Mouse (Mus musculus) gastrocnemius, adult 18-20 months (tissue): ENCODE measurements around the gene Coa6. TPM values are rescaled to one million over a fixed set of nuclear protein-coding genes. Genes with fewer than 3 reads are reported as not detected.
"Not testable (repeated sequence)": the region's sequence is repeated elsewhere in the genome, so short reads cannot be mapped to it uniquely, and the experiment has no call there.

Experiments used
- DNase-seq: peaks from one replicate; pipeline ENCODE4 v3.0.0; 2021; ENCODE audit warnings: low spot score
- long read RNA-seq, 2 experiments: library from polyadenylated mRNA; stranded (forward); transcript quantifications; one replicate each; pipeline ENCODE4 v2.0.0; 2021
- total RNA-seq, 2 experiments: library from RNA; stranded (reverse); gene quantifications; 2 replicates each; pipeline ENCODE4 v1.2.3; 2021

Coa6 gene
- total RNA-seq: 10 to 100 TPM; 20.8 to 23.0 TPM
- long read RNA-seq, experiment 1, transcript Coa6-201 (2 exons, 747 nt): major isoform, 23 of 23 reads
- long read RNA-seq, experiment 1, partial matches to known transcripts: 0 of 23 reads
- long read RNA-seq, experiment 1, other reads (novel, unspliced or antisense): 0 of 23 reads
- long read RNA-seq, experiment 2, transcript Coa6-201 (2 exons, 747 nt): major isoform, 18 of 18 reads
- long read RNA-seq, experiment 2, partial matches to known transcripts: 0 of 18 reads
- long read RNA-seq, experiment 2, other reads (novel, unspliced or antisense): 0 of 18 reads

GRCm38 (mm10) chr8:126422174-126422919, at the start of gene Coa6:
Gene Coa6 (plus strand): TSS chr8:126422515.
- peak; percentile 99 for DNase-seq

- no peak for DNase-seq
Measured at GRCm38 (mm10) chr8:126379580-126379979, 42.7 kb upstream of the Coa6 start.

DNA sequence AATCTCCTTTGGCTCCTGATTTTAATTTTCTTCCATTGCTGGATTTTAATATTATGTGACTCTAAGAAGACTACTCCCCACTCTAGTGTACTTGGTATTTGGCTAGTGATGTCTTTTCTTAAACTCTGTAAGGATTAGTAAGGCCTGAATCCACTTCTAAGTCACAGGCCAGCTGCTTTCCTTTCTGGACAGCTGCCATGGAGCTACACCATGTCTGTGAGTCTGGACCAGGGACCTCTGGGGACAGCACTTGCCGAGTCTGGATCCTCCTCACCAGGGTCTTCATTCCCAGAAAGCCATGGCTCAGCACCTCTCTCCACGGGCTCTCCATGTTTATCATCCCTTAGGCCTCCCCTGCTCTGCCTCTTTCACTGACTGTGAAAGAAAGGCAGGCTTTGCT, 42.2 kb upstream of the Coa6 start:
- DNase-seq: no peak

GRCm38 (mm10) chr8:126381299-126381698, 41.0 kb upstream of the Coa6 start:
- no peak for DNase-seq

DNA sequence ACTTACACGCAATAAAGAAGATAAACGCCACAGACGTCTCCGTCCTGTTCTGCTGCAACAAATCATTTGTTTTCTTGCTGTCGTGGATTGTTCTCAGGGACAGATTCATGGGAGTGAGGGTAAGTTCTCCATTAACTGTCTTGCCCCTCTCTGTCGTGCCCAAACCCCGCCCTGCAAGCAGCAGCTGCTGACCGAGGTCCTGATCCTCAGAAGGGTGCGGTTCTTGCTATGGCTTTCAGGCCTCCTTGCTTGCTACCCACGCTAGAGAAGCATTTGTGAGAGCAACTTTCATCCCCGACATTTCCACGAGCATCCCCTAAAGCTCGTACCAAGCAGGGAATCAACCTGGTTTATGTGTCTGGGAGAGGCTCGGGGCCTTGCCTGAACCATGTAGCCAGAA, 40.1 kb upstream of the Coa6 start:
- DNase-seq: no peak

GRCm38 (mm10) chr8:126382749-126383148, 39.6 kb upstream of the Coa6 start:
- DNase-seq: no peak

DNA sequence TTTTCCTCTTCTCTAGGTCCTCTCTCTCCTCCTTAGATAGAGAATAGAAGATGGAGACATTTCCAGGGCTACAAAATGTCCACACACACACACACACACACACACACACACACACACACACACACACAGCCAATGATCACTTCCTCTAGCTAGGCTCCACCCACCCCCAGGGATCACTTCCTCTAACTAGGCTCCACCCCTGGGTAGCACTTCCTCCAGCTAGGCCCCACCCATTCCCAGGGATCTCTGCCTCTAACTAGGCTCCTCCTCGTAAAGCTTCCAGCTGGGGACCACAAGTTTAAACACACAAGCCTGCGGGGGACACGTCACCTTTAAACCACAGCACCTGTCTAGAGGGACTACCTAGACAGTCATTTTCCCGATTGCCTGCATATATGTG, 34.7 kb upstream of the Coa6 start:
- DNase-seq: no peak

- no peak for DNase-seq
Measured at GRCm38 (mm10) chr8:126391541-126391940, 30.8 kb upstream of the Coa6 start.

- no peak for DNase-seq
Measured at GRCm38 (mm10) chr8:126395386-126395785, 26.9 kb upstream of the Coa6 start.

DNA sequence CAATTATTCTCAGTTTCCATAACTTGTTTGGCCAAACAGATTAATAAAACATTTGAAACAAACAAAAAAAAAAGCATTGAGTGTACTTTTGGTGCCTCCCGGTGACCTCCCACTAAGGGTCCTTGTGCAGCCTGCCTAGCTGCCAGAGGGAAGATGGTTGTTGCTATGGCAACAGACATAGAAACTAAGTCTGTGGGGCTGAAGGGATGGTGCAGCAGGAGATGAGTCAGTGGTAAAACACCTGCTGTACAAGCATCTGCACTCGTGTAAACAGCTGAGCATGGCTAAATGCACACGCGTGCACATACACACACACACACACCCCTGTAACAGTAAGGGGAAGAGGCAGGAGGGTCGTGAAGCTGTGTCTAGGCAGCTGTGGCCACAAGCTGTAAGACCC, 26.4 kb upstream of the Coa6 start:
- no peak for DNase-seq

DNA sequence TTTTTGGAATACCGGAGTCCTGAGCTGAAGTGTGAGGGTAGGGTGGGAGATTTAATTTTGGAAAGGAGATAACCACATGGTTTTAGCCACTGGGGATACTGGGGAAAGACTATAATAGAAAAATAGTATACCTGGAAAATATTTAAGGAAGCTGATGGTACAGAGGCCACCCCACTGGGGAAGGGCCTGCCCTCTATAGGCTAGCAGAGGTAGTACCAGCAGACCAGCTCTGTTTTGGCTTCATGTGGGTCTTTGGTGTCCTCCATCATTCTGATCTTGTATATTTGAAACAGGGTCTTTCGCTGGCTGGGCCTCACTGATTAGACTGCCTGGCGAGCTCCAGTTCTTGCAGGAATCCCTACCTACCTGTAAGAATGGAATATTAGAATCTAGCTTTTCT, 24.0 kb upstream of the Coa6 start:
- DNase-seq: no peak

DNA sequence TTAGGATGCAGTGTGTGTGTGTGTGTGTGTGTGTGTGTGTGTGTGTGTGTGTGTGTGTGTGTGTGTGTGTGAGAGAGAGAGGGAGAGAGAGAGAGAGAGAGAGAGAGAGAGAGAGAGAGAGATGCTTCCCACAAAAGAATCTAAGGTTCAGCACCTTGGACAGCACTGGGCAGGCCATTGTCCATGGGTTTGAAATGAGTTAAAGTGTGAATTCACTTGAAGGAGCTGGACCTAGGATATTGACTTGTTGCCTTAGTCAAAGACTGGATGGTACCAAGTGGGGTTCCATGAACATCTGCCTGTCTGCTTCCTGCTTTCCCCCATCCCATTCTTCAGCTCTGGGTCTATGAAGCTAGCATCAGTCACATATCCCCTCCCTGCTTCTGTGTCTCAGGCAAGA, 17.8 kb upstream of the Coa6 start:
- DNase-seq: not testable (repeated sequence)

DNA sequence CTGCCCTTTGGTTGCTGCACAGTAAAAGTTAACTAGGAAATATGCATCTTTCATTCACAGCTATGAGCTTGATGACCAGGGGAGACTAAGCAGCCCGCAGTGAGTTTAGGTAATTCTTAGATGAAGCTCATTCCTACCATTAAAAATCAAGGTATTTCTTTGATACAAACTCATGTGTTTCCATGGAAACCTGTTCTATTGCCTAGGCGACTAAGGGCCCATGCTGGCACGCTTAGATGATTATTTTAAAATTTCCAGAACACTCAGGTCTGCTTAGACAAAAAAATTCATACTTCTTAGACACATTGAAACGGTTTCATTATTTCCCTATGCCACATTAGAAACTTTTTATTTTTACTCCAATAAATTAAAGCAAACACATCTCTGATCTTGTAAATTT, 17.3 kb upstream of the Coa6 start:
- no peak for DNase-seq

- DNase-seq: no peak
Measured at GRCm38 (mm10) chr8:126420834-126421233, 1.5 kb upstream of the Coa6 start.

- no peak for DNase-seq
Measured at GRCm38 (mm10) chr8:126422920-126423300, 595 bp downstream of the Coa6 start.

- no peak for DNase-seq
Measured at GRCm38 (mm10) chr8:126424163-126424562, 1.8 kb downstream of the Coa6 start.

GRCm38 (mm10) chr8:126424946-126425345, 2.6 kb downstream of the Coa6 start:
- DNase-seq: no peak

DNA sequence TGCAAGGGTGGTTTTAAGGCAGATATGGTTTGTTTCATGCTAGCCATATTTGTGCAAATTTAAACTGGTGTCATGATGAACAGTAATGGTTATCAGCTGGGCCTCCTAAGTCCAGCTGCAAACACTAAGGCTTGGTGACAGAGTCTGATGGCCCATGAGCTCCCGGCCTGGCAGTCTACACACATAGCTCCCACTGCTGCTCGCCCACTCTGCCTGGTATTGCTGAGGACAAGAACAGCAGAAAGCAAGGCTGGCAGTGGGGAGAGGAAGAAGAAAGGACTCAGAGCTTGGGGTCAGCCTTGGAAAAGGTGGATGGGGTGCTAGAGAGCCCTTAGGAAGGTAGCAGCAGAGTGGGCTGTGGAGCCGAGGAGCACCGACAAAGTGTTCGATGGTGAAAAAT, 7.3 kb downstream of the Coa6 start:
- DNase-seq: no peak

DNA sequence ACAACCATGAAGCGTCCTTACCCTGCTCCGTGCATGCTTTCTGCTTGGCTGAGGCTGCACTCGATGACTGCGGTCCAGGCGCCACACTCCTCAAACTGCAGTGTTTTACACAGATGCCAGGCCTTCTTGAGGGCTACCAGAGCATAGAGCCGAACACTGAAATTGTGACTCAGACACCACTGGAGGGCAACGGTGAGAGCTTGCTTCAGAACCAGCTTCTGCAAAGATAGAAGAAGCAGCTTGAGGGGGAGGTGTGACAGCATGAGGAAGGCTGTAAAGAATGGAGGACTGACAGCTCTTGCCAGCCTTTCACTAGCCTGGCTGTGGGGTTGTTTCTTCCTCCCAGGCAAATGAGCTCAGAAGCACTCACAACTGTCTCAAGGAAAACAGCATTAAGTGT, 11.5 kb downstream of the Coa6 start:
- no peak for DNase-seq

- no peak for DNase-seq
Measured at GRCm38 (mm10) chr8:126438937-126439336, 16.6 kb downstream of the Coa6 start.

GRCm38 (mm10) chr8:126451158-126451557, 28.8 kb downstream of the Coa6 start:
- no peak for DNase-seq

DNA sequence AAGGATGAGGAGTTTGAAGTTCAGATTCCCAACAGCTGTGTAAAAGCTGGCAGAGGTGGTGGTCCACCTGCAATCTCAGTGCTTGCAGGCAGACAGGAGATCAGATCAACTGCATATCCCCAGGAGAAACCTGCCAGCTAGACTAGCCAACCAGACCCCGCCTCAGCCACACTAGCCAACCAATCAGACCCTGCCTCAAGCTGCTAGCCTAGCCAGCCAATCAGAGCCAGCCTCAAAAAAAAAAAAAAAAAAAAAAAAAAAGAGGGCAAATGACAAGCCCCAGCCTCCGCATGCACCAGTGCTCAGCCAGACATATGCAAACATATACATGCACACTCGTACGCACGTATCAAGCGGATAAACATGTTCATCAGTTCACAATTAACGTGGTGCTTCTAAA, 33.1 kb downstream of the Coa6 start:
- DNase-seq: no peak

DNA sequence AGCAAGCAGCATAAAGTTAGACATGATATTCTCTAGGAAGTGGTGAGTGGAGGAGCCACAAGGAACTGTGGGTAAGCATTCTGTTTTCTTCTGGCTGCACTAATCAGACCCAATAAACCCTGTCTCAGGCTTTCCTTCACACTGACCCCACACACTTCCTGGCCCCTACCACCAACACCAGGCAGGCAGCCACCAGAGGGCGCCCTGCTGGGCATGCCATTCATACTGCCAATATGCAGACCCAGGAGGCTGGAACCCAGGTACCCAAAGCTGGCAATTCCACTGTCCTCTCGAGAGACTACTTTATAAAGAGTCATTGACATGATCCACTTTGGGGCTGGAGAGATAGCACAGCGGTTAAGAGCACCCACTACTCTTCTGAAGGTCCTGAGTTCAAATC, 38.0 kb downstream of the Coa6 start:
- DNase-seq: peak; percentile 41
